18 mouse cellular contexts compared by ENCODE assay signal in the genomic region with DNA sequence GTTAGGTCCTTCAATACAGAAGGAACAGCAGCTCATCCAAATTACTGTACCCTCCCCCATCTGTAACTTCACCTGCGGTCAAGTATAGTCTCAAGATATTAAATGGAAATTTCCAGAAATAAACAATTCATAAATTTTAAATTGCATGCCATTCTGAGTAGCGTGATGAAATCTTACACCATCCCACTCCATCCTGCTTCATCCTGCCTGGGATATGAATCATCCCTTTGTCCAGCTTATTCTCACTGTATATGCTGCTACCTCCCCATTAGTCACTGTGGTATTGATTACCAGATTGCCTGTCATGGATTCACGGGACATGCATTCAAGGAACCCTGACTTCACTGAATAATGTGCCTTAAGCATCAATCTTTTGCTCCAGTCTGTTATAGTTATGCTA.
"Had no signal": no experiment of that assay in that cellular context is flagged by ENCODE, and none has a peak within 500 bp of the region (broad histone marks: within the 10 kb centered on the region; RNA-seq: fewer than 3 reads in every experiment).

No protein-coding gene starts in this region.

- H3K4me1 ChIP-seq: lung, embryonic 15.5 days; midbrain, embryonic 13.5 days; midbrain, embryonic 15.5 days; neural tube, embryonic 13.5 days; neural tube, embryonic 15.5 days had no signal

- H3K27ac ChIP-seq: lung, embryonic 15.5 days; macrophage; midbrain, embryonic 13.5 days; midbrain, embryonic 15.5 days; neural tube, embryonic 13.5 days; neural tube, embryonic 15.5 days had no signal

- DNase-seq: lung, adult 2 months; lung, postnatal 14 days; lung, postnatal 36 days; retina, postnatal 1 day; right cerebral cortex, adult 18-20 months; right cerebral cortex, postnatal 25 days; right cerebral cortex, postnatal 4 days; spleen, adult 18-20 months; thymus, adult 18-20 months; thymus, postnatal 25 days; thymus, postnatal 4 days had no signal

- H3K4me3 ChIP-seq: lung, embryonic 15.5 days; megakaryocyte, embryonic 14.5 days; midbrain, embryonic 13.5 days; midbrain, embryonic 15.5 days; neural tube, embryonic 13.5 days; neural tube, embryonic 15.5 days had no signal
